Mouse (Mus musculus) liver, embryonic 14.5 days (tissue): Measurements from ENCODE around the gene Csf2.

Source experiments
- CTCF ChIP-seq: IDR thresholded peaks from 2 replicates; pipeline ENCODE4 v1.5.1; 2016; ENCODE audit warnings: antibody characterized with exemption, low read depth, control low read depth
- EP300 ChIP-seq: IDR thresholded peaks from 2 replicates; pipeline ENCODE4 v1.6.1; 2016; ENCODE audit warnings: antibody characterized with exemption, low read depth

DNA sequence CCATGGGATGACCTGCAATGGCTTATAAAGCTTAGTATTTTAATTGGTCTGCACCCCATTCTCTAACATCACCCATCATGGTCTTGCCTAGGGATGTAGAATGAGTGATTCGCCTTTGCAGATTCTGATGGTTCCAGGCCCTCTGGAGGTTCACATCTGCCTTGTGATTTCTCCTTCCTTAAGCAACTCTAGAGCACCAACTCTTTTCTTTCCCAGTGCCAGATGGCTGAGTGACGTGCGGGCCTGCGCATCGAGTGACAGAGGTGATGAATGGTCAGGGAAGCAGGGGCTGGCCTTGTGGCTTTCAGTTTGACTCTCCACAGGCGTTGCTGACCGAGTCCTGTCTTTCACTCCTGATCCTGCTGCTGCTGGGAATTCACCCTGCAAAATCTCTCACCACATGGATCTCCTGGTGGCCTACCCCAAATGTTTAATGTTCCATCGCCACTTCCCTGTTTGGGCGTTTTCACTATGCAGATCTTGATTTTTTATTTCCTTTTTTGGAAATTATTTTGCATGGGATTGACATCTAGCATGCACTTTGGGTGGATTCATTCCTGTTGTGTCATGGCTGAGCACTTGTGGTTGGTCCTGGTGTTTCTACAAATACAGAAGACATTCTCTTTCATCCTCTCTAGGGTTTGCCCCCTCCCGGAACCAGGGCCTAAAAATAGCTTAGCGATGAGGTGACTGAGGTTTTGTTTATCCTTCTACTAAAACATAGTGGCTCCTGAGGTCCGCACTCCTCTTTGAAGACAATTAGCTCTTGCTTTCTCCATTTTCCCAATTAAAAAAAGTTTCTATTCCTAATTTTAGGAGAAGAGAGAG lies 44.7 kb upstream of the Csf2 start:
- no peak for TF ChIP-seq EP300
- TF ChIP-seq CTCF = no peak
